Mouse (Mus musculus) gastrocnemius, postnatal 4 days (tissue): ENCODE results near the gene Ube2h. TPM values are rescaled to one million over a fixed set of nuclear protein-coding genes. Genes with fewer than 3 reads are reported as not detected.

ENCODE experiments used
- DNase-seq, 2 experiments: peaks; one replicate each; pipeline ENCODE4 v3.0.0; 2021 to 2022; ENCODE audit warnings: low spot score in 2 of 2, mixed read lengths in 2 of 2
- total RNA-seq, 2 experiments: library from RNA; stranded (reverse); gene quantifications; 2 replicates each; pipeline ENCODE4 v1.2.3; 2021

The Ube2h gene
- total RNA-seq, 2 experiments from 2014 or later = 82.2 to 103 TPM

DNA sequence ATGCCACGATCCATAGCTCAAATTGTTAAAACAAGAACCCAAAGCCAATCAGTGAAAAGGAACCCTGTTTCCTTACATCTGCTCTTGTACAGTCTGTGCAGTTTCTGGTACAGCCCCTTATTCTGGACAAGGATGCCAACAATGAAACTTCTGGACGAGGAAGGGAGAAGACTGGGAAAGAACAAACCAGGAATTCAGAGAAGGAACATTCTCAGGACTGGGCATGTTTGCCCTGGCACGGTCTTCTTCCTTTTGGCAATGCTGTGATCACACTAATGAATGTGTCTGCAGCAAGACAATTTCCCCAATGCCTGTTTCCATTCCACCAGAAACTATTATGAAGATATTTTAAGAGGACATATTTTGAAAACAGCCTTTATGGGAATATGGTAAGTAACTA is 55.6 kb downstream of the Ube2h start:
- no peak for DNase-seq

DNA sequence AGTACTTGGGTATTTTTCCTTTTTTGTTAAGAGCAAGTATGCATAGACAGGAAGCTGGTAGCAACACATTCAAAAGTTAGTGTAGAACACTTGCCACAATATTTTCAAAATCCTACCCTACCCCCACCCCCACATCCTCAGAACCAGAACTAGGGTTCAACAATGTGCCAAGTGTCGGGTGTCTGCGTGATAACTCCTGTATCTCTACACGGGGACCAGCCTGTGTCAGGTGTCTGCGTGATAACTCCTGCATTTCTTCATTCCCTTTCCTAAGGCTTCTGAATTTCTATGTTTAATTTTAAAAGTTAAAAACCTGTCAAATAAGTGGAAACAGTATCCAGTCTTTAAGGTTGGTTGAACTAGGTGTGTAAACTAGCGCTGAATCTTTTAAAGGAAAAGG is 58.4 kb downstream of the Ube2h start:
- no peak for DNase-seq

DNA sequence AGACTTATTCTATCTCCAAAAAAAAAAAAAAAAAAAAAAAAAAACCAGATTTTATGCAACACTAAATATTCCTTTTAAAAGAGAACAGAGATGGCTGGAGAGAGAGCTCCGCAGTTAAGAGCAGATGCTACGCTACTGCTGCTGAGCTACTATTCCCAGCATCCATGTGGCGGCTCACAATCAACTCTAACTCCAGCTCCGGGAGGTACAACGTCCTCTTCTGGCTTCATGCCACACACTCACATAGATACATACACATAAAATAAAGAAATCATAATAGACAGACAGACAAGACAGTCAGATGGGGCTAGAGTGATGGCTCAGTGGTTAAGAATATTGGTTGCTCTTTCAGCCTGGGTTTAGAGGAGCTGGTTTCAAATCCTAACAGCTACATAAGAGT is 58.9 kb downstream of the Ube2h start:
- DNase-seq = no peak

DNA sequence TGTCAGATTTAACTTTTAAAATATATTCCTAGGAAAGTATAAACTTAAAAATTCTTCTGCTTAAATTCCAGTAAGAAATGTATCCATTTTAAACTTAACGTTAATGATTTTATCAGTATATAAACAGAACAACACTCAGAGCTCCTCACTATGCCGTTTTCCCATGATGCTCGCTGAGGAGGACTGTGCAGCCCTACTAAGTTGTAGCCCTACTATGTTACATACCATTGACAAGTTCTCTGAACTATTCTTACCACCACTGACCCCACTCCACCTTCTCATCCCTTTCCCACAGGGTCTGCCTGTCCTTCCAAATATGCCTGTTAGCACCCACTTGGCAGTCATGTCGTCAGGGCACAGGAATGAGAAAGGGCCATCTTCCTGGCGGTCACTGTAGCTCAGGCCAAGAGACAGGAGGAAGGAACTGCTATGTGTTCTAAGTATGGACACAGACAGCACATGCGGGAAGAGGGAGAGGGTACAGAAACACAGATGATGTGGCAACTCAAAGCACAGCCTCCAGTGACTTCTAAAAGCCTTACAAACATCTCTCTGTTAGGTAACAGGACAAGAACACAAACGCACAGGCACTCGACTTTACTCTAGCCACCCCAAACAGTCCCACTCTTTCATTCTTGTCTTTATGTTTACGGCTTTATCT is 60.9 kb downstream of the Ube2h start:
- no peak for DNase-seq

DNA sequence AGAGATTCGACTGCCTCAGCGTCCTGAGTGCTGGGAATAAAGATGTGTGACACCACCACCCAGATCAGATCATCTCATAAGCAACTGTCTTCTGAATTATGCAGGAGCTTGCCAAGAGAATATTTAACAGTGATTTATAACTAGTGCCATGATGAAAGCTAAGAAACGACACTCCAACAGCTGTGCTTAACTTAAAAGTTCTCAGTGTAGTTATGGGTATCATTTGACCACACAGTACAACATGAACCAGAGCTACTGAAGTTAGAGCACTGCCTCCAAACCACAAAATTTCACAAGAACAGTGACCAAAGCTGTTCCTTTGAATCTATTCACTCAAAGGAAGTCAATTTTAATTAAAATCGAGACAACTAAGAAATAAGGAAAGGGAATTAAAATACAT is 61.4 kb downstream of the Ube2h start:
- DNase-seq = no peak

DNA sequence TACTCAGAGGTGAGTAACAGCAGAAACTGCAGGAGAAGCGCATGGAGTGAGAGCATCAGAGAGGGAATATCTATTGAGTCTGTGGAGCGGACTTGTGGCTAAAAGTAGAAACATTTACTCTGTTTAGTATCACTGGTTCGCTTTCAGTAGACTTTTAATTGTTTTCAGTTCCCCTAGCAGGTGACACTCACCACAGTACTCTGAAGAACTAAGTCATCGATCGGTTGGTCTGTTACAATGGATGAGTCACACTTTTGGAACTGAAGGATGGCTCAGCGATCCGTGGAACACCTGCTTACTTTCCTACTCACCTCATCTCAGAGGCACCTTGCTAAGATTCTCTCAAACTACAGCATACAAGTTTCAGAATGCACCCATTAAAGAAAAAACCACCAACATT is 64.2 kb downstream of the Ube2h start:
- DNase-seq = no peak

DNA sequence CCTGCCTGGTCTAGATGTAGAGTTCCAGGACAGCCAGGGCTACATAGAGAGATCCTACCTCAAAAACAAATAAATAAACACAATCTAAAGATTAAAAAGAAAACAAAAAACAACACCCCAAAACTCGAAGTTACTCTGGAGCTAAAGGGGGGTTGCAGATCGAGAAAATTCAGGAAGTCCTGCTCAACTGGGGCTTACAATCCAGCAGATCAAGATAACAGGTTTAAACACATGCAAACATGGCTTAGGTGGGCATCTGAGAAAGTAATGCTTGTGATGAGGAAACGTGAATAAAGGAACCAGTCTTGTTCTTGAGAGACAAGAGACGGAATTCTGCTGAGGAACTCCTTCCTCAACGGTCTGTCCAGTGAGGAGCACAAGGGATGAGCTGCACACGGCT is 65.1 kb downstream of the Ube2h start:
- DNase-seq = no peak

DNA sequence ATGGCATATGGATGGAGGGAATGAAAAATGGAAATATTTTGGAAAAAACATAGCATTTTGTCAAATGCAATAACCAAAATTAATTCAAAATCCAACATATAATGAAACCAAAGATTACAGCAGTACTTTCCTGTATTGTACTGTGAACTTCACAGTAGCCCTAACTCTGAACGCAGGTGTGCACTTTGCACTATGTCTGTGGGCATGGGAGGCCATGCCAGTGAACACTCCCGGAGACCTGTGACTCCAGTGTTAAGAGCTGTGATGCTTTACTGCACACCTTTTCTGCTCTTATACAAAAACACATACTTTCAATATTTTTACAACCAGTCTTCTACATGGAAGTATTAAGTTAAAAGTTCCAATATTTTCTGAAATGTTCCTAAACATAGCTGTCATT is 66.3 kb downstream of the Ube2h start:
- no peak for DNase-seq

DNA sequence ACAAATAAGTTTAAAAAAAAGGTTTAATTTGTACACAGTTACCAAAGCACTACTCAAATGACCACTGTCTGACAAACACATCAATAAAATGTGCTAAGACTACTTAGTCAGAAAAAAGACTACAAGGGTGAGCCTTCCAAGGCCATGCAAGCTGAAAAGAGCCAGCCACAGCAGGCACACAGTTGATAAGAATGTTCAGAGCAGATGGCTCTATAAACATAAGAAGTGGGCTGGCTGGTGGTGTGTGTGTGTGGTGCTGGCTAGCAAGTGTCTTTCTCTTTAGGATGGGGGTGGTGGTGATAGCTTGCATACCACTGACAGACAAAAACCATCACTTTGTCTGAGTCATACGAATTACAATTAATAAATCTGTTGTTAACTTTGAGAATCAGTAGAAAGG is 67.8 kb downstream of the Ube2h start:
- no peak for DNase-seq

DNA sequence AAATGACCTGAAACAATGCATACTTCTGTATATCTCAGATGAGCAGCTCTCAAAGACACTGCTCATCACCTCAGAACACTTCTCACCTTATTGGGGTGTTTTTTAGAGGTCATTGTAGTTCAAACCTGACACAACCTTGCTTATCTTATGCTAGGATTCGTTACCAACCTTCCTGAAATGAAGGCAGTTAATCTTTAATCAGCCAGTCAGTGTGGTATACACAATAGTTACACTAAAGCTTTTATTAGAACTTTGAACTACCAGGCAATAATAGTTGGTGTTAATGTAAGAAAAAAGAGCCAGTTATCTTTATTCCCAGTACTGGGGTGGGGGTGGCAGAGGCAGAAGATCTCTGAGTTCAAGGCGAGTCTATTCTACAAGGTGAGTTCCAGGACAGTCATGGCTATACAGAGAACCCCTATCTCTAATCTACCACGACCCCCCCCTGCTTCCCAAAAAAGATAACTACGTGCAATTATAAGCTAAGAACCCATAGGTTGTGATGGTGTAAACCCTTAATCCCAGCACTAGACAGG is 72.5 kb downstream of the Ube2h start:
- no peak for DNase-seq

DNA sequence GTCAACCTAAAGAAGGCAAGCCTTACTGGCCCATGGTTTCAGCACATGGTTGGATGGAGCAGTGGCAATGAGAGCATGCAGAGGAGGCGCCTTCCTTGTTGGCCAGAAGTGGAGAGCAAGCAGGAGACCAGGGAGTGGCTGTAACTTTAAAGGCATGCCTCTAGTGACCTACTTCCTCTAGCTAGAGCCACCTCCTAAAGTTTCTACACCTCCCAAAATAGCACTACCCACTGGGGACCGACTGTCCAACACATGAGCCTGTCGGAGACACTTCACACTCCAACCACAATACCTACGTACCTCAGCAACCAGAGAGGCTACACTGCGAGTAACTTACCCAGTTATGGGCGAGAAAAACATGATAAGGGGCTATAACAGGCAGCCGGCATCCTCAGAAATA is 74.1 kb downstream of the Ube2h start:
- no peak for DNase-seq

DNA sequence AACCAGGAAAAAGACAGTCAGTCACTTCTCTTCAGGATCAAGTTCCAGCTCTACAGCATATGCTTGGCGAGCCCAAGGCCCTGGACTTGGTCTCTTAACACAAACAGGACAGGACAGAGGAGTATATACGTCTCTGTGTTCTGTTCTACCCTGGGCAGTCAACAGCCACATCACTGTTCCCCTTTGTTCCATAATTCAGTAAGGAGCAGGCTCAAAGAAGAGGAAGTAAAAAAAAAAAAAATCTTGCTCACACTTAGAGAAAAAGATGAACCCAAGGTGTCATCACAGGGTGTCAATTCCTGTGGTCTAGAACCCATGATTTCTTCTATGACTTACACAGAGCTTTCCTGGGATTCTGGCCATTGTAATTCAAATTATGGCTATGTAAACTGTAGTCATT is 75.4 kb downstream of the Ube2h start:
- DNase-seq = no peak

DNA sequence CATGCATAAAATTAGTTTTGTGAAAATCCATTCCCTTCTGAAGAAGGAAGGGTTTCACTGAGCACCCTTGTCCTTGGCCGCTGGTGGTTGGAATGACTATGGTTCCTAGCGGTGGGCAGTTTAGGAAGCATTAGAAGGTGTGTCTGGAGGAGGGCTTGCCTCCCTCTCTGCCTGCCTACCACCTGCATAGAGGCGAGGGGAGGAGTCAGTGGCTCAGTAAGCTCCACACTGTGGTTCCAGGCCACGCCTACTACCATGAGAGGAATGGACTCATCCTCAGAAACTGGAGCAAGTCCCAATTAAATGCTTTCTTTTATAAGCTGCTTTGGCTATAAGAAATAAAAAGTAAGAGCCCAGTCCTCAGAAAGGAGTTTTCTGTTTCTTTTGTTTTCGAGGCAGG is 76.0 kb downstream of the Ube2h start:
- no peak for DNase-seq

DNA sequence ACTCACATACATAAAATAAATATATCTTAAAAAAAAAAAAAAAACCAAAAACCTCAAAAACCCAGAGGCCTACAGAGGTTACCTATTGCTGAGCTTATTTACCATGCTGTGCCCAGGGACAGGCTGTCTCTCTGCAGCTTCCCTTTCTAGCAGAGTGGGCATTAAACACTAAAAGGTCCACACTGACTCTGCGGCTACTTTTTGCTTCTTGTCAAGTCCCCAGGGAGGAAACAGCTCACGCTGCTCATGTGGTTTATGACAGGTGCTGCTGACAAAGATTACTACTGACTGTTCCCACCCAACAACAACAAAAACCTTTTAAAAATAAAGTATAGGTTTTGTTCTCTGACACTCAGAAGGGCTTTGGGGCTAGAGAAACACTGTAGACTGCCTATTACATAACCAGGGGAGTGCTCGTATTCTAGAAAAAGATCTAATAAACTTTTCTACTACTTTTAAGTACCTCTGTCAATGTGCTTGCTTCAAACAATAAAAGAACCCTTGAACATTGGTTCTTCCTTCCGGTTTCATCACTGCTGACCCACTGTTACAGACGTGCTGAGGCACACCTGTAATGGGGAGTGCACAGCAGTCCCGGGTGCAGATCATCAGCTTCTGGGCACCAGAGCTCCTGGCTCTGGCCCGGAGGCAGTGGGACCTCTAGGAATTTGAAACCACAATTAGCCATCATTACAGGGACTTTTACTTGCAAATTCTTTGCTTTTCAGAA is 77.2 kb downstream of the Ube2h start:
- no peak for DNase-seq

DNA sequence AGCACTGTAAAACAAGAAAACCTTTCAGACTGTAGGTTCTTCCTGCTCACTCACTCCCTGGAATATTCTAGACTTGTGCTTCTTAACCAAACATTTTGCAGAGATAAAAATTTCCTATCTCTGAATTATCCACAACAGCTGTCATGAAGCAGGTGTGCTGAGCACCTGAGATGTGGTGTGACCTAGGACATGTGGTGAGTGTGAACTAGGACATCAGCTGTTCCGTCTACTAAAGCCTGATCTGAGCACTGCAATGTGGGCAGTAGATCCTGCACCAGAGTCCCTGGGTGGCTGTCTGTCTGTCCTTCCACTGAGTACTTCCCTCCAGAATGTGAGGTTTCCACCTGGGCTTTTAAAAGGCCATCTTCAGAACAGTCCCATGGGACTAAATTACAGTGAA is 79.6 kb downstream of the Ube2h start:
- DNase-seq = no peak

DNA sequence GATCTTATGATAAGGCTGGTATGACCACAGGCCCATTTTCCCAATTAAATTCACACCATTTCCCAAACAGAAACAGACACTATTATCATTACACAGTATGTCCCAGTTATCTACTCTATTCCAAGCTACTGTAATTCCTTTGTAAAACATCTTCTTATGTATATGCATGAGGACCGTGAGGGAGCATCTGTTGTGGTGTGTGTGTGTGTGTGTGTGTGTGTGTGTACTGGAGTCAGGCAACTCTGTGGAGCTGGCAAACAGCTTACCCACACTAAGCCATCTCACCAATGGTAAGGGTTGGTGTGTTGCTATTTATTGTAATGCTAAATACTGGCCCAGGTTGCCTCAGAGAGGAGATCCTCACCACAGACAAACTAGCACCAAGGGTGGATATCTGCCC is 82.0 kb downstream of the Ube2h start:
- no peak for DNase-seq

DNA sequence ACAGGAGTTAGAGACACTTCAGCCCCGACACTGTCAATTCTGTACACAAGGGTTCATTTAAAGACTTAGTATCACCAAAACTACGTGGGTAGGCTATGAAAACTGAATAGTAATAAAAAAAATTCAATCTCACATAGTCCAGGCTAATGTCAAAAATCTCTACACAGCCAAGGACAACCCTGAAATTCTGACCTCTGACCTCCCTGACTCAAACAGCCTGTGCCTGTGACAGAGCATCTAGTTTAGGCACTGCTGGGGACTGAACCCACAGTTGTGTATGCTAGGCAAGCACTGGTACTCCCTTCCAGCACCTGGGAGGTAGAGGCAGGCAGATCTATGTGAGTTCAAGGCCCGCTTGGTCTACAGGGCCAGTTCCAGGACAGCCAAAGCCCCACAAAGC is 86.8 kb downstream of the Ube2h start:
- no peak for DNase-seq

DNA sequence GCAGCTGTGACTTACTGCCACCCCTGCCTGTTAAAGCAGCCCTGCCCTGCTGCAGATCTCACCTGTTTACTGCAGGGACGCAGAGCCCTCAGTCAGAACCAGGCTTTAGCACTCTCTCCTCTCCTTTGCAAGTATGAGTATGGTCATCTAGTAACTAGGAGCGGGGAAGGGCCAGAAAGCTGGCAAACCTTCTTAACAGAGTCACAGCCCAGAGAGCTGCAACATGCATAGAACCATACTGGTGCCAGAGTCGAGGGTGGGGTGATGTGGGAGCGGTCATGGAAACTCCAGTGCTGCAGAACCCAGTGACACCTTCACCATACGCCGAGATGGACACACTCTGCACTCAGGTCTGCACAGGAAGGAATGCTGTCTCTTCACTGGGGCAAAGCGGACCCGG is 91.9 kb downstream of the Ube2h start:
- no peak for DNase-seq

DNA sequence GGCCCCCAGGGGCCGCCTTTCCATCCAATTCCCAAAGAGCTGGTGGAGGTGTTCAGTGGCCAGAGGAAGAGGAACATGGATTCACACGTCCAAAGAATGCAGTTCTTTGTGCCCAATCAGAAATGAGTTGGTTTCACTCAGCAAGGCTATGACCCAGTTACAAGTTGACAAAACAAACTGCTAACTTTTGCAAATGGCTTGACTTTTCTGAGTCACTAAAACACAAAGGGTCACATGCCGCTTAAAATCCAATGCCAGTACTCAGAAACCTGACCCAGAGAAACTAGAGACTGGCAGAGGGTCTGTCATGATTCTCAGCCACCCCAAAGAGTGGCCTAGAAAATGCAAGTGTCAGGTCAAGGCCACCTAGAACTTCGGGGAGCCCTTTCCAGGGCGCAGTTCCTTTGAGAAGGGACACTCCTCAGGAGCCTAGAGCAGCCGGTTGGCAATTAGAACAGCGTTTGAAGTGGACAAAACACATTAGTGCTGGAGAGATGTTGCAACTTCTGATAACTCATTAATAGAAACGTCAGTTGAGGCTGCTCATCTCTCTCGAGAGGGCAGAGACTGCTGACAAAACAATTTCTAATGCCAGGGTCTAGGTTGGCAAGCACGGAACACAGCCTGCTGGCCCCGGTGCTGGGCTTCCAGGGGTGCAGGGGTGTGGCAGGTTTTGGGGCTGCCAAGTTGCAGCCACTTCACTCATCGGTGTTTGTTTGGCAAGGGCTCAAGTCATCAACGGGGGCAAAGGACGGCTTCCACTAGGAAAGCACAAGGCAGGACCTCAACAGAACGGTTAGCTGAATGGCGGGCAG is 92.5 kb downstream of the Ube2h start:
- no peak for DNase-seq

DNA sequence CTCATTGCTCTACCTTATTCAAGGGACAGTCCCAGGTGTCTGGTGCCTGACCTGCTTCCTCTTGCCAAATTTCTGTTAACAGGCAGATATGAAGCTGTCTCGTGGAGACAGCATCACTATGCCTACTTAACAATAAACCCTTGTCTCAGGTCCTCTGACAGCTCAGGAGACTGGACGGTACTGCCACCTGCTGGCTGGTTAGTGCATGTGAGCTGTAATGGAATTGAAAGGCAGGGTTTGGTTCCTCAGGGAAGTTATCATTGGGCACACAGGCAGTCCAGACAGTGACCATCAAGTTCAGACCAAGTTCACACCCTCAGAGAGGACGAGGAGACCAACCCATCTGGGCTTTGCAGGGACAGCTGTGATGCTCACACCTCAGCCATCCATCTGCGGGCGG is 93.6 kb downstream of the Ube2h start:
- DNase-seq = peak in 1 of 2 experiments; percentile 73

DNA sequence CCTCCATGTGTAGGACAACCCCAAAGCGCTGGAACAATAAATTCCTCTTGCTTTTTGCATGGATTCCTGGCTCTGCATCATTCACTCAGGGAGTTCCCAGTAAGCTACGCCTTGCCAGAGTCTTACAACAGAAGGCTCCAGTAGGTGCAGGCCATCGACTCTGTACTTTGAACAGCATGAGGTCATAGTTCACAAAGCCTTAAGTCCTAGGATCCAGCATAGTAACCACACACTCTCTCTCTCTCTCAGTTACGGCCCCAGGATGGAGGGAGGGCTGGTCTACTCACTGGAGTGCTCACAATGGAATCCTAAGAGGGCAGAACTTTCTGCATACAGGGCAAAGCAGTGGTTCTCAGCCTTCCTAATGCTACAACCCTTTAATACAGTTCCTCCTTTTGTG is 95.5 kb downstream of the Ube2h start:
- DNase-seq = no peak

DNA sequence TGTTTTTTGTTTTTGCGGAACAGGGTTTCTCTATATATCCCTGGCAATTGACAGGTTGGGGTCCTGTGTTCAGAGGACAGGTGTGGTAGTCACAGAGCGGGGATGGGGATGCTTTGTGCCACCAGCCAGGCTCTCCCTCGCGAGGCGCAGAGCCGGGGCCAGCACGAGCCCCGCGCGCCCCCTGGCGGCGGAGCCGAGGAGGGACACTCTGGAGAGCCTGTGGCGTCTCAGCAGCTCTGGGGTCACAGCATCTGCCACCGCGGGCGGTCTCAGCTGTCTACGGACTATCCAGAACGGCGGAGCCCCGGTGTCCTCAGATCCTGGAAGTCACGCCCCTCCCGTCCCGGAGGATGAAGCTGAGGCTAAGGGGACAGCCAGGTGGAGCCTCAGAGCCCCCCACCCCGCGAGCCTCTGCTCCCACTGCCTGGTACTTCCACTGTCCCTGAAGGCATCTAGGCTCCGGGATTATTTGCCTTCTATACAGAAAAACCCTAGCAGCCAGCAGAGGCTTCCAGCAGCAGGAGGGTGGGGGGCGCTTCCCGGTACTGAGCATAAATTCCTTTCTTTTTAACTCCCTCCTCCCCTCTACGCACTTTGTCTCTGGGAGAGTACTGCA is 98.6 kb downstream of the Ube2h start:
- DNase-seq = peak; percentile 74 to 76
